Mouse (Mus musculus): Measurements from ENCODE around the gene Akna. TPM values are rescaled to one million over a fixed set of nuclear protein-coding genes. Genes with fewer than 3 reads are reported as not detected.

The Akna gene
- polyA plus RNA-seq, 1 experiment, result 5.8 TPM

- no peak overlapping the region for H3K27ac ChIP-seq (ENCODE audit: insufficient read depth, low read depth, low read length)
- 49% methylated on average over 3 of the region's 3 CpGs for WGBS
- H3K36me3 ChIP-seq (ENCODE audit: control insufficient read depth, insufficient read depth, low read length), result no peaks in the 10 kb centered on the region
- H3K4me3 ChIP-seq (ENCODE audit: insufficient read depth, low read depth, low read length), result no peak overlapping the region
- no peaks in the 10 kb centered on the region for H3K4me1 ChIP-seq (ENCODE audit: control insufficient read depth, insufficient read depth, low read length)
- peak; percentile 11 for DNase-seq
- TF ChIP-seq POLR2A (IDR thresholded peaks at IDR 0.05; ENCODE audit: low read depth, low read length) (no peak), CTCF (conservative IDR thresholded peaks at IDR 0.05; ENCODE audit: insufficient read depth, insufficient read length, low read depth, low read length) (peak; percentile 64)
- no peaks in the 10 kb centered on the region for H3K27me3 ChIP-seq (replicated peaks; ENCODE audit: control insufficient read depth, insufficient read depth, low read length)
These were observed 31.3 kb downstream of the Akna start for GRCm38 (mm10) chr4:63371890-63372289.

- WGBS, result 86% methylated on average over 7 of the region's 7 CpGs
- no peak overlapping the region for H3K4me3 ChIP-seq (ENCODE audit: insufficient read depth, low read depth, low read length)
- DNase-seq, result no peak
- no peaks in the 10 kb centered on the region for H3K4me1 ChIP-seq (ENCODE audit: control insufficient read depth, insufficient read depth, low read length)
- H3K36me3 ChIP-seq (ENCODE audit: control insufficient read depth, insufficient read depth, low read length), result no peaks in the 10 kb centered on the region
- no peak overlapping the region for H3K27ac ChIP-seq (ENCODE audit: insufficient read depth, low read depth, low read length)
- TF ChIP-seq CTCF (conservative IDR thresholded peaks at IDR 0.05; ENCODE audit: insufficient read depth, insufficient read length, low read depth, low read length) (no peak), POLR2A (IDR thresholded peaks at IDR 0.05; ENCODE audit: low read depth, low read length) (no peak)
- H3K27me3 ChIP-seq (replicated peaks; ENCODE audit: control insufficient read depth, insufficient read depth, low read length), result no peaks in the 10 kb centered on the region
These were observed 32.3 kb downstream of the Akna start for GRCm38 (mm10) chr4:63370897-63371296.

- peak; percentile 86 for DNase-seq
- 18% methylated on average over 4 of the region's 4 CpGs for WGBS
- Histone ChIP-seq H3K36me3 (ENCODE audit: control insufficient read depth, insufficient read depth, low read length) (no peaks in the 10 kb centered on the region), H3K4me3 (ENCODE audit: insufficient read depth, low read depth, low read length) (no peak overlapping the region), H3K27ac (ENCODE audit: insufficient read depth, low read depth, low read length) (no peak overlapping the region), H3K27me3 (replicated peaks; ENCODE audit: control insufficient read depth, insufficient read depth, low read length) (no peaks in the 10 kb centered on the region), H3K4me1 (ENCODE audit: control insufficient read depth, insufficient read depth, low read length) (no peaks in the 10 kb centered on the region)
- peak; percentile 99 for TF ChIP-seq CTCF (conservative IDR thresholded peaks at IDR 0.05; ENCODE audit: insufficient read depth, insufficient read length, low read depth, low read length)
- TF ChIP-seq POLR2A (IDR thresholded peaks at IDR 0.05; ENCODE audit: low read depth, low read length), result no peak
These were observed 34.6 kb downstream of the Akna start for GRCm38 (mm10) chr4:63368577-63368976.

GRCm38 (mm10) chr4:63362150-63362549 lies 41.0 kb downstream of the Akna start, which contains the start of gene Orm2:
Gene Orm2 (plus strand): TSS chr4:63362449.
- Histone ChIP-seq H3K4me3 (ENCODE audit: insufficient read depth, low read depth, low read length) (no peak within 1 kb of the TSS), H3K27me3 (replicated peaks; ENCODE audit: control insufficient read depth, insufficient read depth, low read length) (no peaks in the 10 kb centered on the region), H3K36me3 (ENCODE audit: control insufficient read depth, insufficient read depth, low read length) (no peaks in the 10 kb centered on the region), H3K27ac (ENCODE audit: insufficient read depth, low read depth, low read length) (no peak within 1 kb of the TSS), H3K4me1 (ENCODE audit: control insufficient read depth, insufficient read depth, low read length) (no peaks in the 10 kb centered on the region)
- DNase-seq, result no peak
- TF ChIP-seq POLR2A (IDR thresholded peaks at IDR 0.05; ENCODE audit: low read depth, low read length) (no peak), CTCF (conservative IDR thresholded peaks at IDR 0.05; ENCODE audit: insufficient read depth, insufficient read length, low read depth, low read length) (no peak)
- WGBS, result 89% methylated on average over 5 of the region's 5 CpGs

GRCm38 (mm10) chr4:63359861-63360260 lies 43.3 kb downstream of the Akna start:
- TF ChIP-seq CTCF (conservative IDR thresholded peaks at IDR 0.05; ENCODE audit: insufficient read depth, insufficient read length, low read depth, low read length) (no peak), POLR2A (IDR thresholded peaks at IDR 0.05; ENCODE audit: low read depth, low read length) (no peak)
- WGBS, result 66% methylated on average over 6 of the region's 6 CpGs

GRCm38 (mm10) chr4:63356981-63357570 lies 46.1 kb downstream of the Akna start:
- TF ChIP-seq POLR2A (IDR thresholded peaks at IDR 0.05; ENCODE audit: low read depth, low read length) (no peak), CTCF (conservative IDR thresholded peaks at IDR 0.05; ENCODE audit: insufficient read depth, insufficient read length, low read depth, low read length) (no peak)

More at GRCm38 (mm10) chr4:63359861-63360260, 43.3 kb downstream of the Akna start:
- DNase-seq, result no peak
- Histone ChIP-seq H3K27ac (ENCODE audit: insufficient read depth, low read depth, low read length) (no peak overlapping the region), H3K27me3 (replicated peaks; ENCODE audit: control insufficient read depth, insufficient read depth, low read length) (no peaks in the 10 kb centered on the region), H3K4me1 (ENCODE audit: control insufficient read depth, insufficient read depth, low read length) (no peaks in the 10 kb centered on the region), H3K4me3 (ENCODE audit: insufficient read depth, low read depth, low read length) (no peak overlapping the region), H3K36me3 (ENCODE audit: control insufficient read depth, insufficient read depth, low read length) (no peaks in the 10 kb centered on the region)

GRCm38 (mm10) chr4:63355877-63356665 lies 47.1 kb downstream of the Akna start, which contains the start of gene Orm3:
Gene Orm3 (plus strand): TSS chr4:63356162.
- 74% methylated on average over 4 of the region's 4 CpGs for WGBS
- no peak within 1 kb of the TSS for H3K4me3 ChIP-seq (ENCODE audit: insufficient read depth, low read depth, low read length)
- DNase-seq, result no peak
- H3K27me3 ChIP-seq (replicated peaks; ENCODE audit: control insufficient read depth, insufficient read depth, low read length), result no peaks in the 10 kb centered on the region
- TF ChIP-seq CTCF (conservative IDR thresholded peaks at IDR 0.05; ENCODE audit: insufficient read depth, insufficient read length, low read depth, low read length) (no peak), POLR2A (IDR thresholded peaks at IDR 0.05; ENCODE audit: low read depth, low read length) (no peak)
- H3K36me3 ChIP-seq (ENCODE audit: control insufficient read depth, insufficient read depth, low read length), result no peaks in the 10 kb centered on the region
- H3K27ac ChIP-seq (ENCODE audit: insufficient read depth, low read depth, low read length), result no peak within 1 kb of the TSS
- H3K4me1 ChIP-seq (ENCODE audit: control insufficient read depth, insufficient read depth, low read length), result no peaks in the 10 kb centered on the region

More at GRCm38 (mm10) chr4:63356981-63357570, 46.1 kb downstream of the Akna start:
- 71% methylated on average over 2 of the region's 2 CpGs for WGBS
- no peak overlapping the region for H3K4me3 ChIP-seq (ENCODE audit: insufficient read depth, low read depth, low read length)
- no peaks in the 10 kb centered on the region for H3K27me3 ChIP-seq (replicated peaks; ENCODE audit: control insufficient read depth, insufficient read depth, low read length)
- H3K27ac ChIP-seq (ENCODE audit: insufficient read depth, low read depth, low read length), result no peak overlapping the region
- DNase-seq, result peak; percentile 19
- no peaks in the 10 kb centered on the region for H3K4me1 ChIP-seq (ENCODE audit: control insufficient read depth, insufficient read depth, low read length)
- H3K36me3 ChIP-seq (ENCODE audit: control insufficient read depth, insufficient read depth, low read length), result no peaks in the 10 kb centered on the region

Data from kidney, adult 2 months (tissue).